Mouse (Mus musculus) retina, embryonic 14.5 days (tissue): ENCODE measurements around the gene Csnk2a1.
A peak's percentile ranks its signal among the peaks of the same experiment; 100 is the strongest.
"Not testable (repeated sequence)": the region's sequence is repeated elsewhere in the genome, so short reads cannot be mapped to it uniquely, and the experiment has no call there.

Experiments
- DNase-seq: peaks from one replicate; pipeline ENCODE4 v3.0.0-alpha.2; 2015; ENCODE audit warnings: low spot score

Gene Csnk2a1

DNA sequence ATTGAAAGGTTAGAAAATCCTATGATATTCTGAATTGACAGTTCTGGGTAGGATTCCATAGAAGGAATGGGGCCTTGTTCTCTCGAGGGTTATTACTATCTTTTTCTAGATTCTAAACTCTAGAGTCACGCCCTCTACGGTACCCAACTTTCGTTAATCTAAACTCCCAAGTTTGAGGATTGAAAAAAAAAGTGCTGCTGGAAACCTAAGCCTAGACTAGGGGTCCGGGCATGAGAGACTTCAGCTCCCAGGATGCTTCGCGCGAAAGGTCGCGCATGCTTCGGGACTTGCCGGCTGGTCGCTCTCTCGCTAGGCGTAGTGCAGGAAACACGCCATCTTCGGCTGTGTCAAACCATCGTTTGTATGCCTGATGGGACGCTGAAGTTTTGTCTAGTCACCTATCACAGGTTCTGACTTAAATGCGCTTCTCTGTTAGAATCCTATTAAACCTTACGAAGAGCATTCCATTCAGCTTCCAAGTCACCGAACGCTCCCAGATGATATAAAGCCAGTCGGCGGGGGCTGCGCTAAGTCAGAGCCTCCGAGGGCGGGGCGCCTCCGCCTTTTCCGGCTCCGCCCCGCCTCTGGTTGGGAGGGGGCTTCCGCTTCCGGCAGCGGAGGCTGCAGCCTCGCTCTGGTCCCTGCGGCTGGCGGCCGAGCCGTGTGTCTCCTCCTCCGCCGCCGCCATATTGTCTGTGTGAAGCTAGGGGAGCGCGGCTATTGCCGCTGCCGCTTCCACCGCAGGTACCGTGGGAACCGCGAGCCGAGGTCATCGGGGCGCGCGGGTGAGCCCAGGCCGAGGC lies at the start of gene Csnk2a1:
TSS of gene Csnk2a1 (plus strand) at position 592 of the 803 bp plus-strand sequence.
- peak; percentile 93 for DNase-seq

DNA sequence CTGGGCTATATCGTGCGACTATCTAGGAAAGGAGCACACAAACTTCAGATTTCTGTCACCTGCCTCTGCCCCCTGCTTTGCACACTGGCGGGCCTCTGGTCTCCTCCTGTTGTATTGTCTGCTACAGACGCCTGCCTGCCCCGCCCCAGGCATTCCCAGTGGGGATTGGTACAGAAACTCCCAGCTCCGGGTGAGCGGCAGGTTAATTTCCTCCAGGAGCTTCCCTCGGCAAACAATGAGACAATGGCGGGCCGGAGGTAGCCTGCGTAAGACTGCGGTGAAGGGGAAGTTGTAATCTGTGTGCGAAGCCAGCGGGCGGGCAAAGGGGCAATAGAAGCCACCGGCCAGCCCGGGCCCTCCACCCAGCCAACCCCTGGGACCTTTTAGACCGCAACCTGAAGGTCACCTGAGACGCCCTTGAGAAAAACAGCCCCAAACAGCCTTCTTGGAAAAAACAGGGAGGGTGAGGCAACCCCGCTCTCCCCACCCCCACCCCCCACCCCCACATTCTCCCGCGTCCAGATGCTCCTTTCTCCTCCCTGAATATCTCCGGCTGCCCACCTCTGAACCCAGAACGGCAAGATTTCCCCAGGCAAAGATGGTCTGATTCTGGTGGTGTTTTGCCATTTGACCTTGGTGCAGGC lies 49.4 kb upstream of the Csnk2a1 start:
- peak; percentile 31 for DNase-seq

DNA sequence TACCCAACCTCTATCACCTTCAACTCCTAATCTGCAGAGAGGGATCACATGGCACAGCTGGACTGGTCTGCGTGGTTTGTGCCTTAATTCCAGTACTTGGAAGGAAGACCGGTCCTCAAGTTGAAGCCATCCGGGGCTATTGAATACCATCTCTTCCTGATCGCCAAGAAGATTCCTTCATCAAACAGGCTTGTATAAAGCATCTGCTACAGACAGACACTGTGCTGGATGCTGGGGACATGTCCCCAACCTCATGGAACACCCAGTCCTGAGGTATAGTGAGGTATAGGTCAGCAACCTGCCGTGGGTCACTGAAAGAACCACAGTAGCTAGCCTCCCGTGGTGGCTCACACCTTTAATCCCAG lies 48.9 kb upstream of the Csnk2a1 start:
- no peak for DNase-seq

DNA sequence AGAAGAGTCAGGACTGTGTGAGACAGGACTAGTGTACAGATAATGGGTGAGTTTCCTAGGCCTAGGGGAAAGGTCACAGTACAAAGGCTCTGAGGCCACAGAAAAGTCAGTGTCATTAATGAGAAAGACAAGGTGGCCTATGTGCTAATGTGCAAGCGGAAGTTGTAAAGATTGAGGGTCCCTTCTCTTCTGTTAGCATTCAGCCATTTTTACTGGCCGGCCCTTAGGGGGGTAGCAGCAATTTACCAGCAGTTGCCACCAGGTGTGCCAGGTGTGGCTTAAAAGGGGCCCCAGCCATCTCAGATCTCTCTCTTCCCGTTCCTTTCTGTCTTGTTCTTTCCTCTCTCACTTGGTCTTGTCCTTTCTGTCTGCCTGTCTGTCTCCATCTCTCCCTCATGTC lies 48.3 kb upstream of the Csnk2a1 start:
- DNase-seq: no peak

DNA sequence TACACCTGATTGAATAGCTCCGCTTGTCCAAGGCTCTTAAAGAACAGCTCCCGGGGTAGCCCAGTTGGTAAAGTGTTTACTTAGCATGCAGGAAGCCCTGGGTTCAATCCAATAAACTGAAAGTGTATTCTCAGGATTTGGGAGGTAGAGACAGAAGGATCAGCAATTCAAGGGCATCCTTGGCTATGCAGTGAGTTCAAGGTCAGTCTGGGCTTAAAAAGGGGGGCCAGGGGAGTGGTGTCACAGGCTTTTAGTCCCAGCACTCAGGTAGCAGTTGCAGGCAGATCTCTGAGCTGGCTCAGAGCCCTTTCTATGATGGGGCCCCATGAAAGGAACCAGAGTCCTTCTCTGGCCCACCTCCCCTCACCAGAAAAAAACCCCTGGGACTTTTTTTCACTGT lies 47.3 kb upstream of the Csnk2a1 start:
- no peak for DNase-seq

DNA sequence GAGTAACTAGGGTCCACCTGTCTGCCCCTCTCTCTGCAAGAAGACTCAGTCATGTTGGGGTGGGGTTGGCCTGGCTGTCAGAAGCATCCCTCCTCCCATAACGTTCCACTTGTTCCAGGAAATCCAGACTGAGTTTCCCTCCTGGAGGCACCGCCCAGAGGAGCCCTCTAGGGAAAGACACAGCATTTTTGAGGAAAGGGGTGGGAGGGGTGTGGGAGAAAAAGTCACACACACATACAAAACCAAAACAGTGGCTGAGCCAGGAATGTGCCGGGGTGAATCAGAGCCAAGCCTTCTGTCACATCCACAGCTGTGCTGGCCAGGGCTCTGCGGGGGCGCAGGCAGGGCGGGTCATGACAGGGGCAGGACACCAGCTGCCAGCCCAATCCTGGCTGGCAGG lies 46.3 kb upstream of the Csnk2a1 start:
- DNase-seq: no peak

DNA sequence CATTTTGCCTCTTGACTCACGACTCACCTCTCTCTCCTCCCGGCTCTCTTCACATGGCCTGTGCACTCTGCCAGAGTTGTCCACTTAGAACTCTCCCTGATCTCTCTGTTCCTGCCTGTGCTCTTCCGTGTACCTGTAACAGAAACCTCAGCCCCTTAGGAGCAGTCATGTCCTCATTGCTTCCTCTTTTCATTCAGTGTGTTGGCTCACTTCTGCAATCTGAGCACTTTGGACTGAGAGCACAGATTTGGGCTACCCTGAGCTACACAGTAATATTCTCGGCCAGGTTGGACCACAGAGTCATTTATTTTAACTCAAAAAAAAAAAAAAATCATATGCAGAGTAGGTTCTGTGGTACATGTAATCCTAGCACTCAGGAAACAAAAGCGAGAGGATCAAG lies 39.5 kb upstream of the Csnk2a1 start:
- DNase-seq: no peak

DNA sequence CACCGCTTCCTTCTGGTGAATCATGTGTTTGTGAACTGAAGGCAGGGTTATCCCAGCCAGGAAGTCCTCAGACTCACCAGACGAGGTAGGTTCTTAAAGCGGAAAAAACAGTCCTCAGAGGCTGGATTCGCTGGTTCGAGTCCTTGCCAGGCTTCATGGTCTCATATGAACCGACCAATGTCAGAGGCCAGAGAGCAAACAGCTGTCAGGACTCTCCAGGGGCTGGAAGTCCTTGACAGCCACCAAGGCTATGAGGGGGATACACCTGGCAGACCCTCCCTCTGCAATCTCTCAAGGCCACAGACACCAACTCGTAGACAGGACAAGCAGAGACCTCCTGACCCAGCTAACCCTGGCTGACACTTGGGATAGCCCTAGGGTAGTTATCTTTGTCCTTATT lies 37.4 kb upstream of the Csnk2a1 start:
- no peak for DNase-seq

DNA sequence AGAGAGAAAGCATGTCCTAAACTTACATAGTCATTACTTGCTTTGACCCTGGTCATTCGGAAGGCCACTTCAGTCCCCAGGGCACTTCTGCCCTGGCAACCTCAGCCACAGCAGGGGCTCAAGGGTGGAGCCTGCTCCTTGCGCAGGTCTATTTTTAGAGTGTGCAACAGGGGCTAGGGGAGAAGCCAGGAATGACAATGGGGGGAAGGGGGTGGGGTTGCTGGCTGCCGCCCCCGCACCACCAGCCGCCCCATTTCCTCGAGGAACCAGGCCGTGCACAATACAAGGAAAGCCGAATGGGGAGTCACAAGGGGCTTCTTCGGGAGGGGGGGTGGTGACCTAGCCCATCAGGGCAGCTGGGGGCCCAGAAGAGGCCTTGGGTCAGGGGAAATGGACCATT lies 37.0 kb upstream of the Csnk2a1 start:
- DNase-seq: no peak

DNA sequence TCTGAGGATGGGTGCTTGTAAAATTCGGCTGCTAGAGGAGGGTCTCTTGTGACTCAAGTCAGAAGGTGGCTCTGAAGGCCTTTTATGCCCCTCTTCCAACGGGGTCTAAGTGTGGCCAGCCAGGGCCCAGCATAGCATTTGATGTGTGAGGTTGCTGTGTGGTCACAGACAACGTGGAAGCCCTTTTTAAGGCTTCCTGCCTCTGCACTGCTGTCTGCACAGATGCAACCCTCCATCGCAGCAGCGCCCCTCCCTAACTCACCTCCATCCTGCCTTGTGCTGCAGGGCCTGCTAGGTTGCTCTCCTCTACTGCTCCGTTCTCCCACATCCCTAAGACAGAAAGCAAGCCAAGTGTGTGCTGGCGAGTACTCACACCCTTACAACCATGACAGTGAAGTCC lies 36.5 kb upstream of the Csnk2a1 start:
- DNase-seq: no peak

DNA sequence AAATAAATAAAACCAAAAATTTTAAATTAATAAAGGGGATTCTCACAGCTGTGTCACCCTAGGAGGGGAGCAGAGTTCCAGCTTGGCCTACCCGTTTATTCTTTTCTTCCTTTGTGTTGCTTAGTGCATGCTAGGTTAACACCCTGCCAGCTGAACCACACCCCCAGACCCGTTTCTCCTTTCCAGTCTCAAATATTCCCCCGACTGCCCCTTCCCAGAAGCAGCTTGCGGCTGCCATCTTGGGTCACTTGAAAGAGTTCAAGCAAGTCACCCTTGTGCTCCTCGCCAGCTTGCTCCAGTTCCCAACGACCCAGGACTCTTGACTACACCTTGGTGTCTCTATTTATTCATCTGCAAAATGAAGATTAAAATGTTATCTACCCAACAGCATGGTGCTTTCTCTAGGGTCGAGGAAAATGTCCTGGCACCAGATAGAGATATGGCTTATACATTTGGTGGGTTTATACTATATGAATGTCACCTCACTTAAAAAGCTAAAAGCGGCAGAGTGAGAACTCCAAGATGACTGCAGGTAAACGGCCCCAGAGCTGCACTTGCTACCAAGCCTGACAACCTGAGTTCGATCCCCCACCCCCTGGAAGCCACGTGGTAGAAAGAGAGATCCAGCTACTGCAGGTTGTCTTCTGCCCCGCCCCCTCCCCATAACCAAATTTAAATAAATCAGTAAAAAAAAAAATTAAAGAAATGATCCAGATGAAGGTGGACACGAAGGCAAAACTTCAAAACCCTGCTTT lies 33.9 kb upstream of the Csnk2a1 start:
- no peak for DNase-seq

DNA sequence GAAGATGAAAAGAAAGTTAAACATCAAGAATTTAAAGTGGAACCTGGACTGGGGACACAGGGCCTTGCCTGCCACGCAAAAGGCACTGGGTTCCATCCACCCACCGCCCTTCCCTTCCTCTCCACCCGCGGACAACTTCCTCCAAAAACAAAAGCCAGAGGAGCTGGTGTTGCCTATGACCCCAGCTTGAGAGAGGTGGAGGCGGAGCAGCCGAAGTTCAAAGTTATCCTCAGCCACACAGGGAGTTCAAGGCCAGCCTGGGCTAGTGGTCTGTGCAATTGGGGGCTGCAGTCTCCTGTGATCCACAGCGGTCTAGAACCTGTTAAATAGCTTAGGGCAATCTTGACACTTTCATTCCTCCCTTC lies 33.3 kb upstream of the Csnk2a1 start:
- no peak for DNase-seq

DNA sequence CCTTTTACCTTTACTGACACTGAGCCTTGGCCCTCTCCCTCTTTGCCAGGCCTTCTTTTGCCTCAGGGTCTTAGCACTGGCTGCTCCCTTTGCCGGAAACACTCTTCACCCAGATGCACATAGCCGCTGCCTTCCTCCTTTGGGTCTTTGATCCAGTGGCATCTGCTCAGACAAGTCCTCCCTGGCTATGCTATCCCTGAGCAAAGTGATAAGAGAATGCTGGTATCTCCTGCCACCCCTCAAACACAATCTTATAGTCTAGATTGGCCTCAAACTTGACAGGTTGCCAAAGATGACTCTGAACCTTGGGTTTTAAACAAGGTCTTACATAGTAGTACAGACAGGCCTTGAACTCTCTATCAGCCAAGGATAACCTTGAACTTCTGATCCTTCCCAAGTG lies 32.1 kb upstream of the Csnk2a1 start:
- no peak for DNase-seq

DNA sequence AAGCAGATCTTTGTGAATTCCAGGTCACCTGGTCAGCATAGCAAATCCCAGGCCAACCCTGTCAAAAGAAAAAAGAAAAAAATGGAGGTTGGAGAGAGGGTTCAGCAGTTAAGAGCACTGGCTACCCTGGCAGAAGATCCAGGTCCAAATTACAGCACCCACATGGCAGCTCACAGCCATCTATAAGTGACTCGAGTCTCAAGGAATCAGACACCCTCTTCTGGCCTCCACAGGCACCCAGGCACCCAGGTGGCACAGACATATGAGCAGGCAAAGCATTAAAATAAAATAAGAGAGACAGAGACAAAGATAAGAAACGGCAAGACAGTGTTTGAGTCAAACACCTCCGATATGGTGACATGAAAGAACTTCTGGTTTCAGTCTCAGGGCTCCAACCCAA lies 29.7 kb upstream of the Csnk2a1 start:
- no peak for DNase-seq

DNA sequence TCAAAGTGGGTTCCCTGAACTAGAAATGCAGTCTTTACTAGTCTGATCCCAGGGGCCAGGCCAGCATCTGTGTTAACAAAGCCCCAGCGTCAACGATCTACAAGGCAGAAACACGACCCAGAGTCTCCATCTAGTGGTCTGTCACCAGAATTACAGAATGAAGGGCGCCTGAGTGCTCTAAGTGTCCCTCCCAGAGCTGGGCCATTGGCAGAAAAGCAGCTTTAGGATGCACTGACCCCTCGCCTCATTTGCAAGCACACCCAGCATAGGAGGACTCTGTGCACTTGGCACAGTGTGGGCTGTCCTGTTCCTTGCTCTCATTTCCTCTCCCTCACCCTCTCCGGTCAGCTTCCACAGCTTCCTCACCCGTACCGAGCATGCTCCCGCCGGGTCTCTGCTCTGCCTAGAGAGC lies 29.3 kb upstream of the Csnk2a1 start:
- DNase-seq: peak; percentile 98

DNA sequence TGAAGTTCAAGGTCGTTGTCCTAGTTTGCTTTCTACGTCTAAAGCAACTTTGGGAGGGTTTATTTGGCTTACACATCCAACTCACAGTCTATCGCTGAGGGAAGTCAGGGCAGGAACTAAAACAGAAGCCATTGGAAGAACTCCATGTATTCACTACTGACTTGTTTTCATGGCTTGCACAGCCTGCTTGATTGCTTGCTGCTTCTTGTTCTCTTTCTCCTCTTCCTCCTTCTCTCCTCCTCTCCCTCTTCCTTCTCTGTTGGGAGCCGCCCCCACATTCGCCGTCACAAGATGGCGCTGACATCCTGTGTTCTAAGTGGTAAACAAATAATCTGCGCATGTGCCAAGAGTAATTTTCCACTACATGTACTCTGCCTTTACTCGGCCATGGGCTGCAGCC lies 20.5 kb upstream of the Csnk2a1 start:
- not testable (repeated sequence) for DNase-seq

DNA sequence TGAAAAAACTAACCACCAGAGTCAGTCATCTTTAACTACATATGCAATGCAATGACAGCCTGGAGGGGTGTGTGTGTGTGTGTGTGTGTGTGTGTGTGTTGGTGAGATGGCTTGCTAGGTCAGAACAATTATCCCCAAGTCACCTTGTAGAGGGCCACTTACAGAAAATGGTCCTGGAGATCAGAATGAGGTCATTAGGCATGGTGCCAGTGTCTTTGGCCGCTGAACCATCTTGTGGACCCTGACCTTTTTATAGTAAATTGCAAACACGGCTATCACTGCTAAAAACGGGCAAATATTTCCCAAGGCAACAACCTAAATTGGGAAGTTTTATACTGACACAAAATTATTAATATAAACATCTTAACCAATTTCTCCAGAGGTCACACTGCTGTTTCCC lies 14.8 kb upstream of the Csnk2a1 start:
- DNase-seq: no peak

DNA sequence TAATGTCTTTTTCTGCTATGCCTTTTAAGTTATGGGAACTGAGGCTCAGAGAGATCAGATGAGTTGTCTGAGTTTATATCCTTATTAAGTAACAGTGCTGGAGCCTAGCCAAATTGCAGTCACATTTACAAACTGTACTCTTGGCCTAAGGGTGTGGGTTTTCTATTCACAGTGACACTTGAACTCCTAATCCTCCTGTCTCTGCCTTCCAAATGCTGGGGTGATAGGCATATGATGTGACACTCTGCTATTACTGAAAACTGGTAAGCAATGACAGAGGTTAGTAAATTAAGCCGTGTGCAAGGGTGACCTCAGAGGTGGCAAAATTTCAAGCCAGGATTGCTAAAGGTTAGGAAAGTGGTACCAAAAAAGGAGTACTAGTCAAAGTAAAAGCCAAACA lies 9.7 kb upstream of the Csnk2a1 start:
- no peak for DNase-seq

DNA sequence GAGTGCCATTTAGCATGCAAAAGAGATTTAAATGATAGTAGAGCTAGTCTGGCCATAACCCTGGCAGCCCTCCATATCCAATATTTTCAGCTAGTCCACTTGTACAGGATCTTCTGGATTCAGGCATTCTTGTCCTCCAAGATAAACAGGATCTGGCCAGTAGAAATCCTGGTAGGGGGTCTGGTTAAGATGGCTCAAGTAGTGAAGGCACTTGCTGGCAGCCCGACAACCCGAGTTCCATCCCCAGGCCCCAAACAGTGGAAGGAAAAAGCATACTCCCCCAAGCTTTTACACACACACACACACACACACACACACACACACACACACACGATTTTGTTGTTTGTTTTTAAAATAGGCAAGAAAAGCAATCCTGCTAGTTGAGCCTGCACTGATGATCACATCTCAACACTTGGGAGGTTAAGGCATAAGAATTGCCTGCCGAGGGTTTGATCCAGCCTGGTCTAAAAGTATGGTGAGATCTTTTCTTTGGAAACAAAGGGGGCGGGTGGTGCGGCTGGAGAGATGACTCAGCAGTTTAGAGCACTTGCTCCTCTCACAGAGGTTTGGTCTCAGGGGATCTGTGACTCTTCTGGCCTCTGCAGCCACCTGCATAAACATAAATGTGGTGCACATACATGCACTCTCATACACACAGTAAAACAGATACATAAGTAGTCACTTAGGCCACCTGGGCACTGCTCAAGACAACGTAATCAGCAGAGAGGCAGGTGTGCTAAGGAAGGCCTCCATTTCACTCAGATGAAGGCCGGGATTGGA lies 2.9 kb upstream of the Csnk2a1 start:
- no peak for DNase-seq

DNA sequence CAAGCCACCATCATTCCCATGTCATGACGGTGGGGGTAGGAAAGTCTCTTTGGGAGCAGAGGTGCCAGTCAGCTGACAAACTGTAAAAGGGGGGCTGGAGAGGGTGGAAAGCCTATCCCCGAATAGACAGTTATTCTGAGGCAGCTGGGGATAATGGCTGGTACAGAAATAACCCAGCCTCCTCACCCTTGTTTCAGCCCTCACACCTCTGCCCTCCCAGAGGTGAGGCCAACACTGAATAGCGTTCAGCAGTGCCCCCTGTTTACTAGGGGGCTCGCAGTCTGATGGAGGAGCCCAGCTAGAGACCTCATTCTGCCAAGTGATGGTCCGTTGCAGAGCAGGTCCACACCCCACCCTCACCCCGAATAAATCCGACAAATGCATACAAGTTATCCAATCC lies 1.1 kb upstream of the Csnk2a1 start:
- no peak for DNase-seq

DNA sequence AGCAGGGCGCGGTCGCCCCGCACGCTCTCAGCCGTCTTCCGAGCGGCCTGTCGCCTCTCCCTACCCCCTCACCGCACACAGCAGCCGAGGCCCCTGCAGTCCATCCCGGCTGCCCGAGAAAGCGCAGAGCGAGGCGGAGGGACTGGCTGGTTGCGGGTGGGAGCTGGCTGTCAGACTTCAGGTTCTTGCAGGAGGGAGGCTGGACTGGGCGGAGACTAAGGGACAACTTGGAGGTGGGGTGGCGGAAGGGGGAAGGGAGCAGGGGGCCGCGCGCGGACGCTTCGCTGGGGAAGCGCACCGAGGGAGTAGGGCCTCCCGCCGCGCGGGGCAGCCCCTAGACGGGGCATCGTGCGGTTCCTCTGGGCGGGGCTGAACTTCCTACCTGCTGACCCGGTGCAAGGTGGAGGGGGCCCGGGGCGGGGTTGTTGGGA lies 427 bp downstream of the Csnk2a1 start:
- peak; percentile 65 for DNase-seq

DNA sequence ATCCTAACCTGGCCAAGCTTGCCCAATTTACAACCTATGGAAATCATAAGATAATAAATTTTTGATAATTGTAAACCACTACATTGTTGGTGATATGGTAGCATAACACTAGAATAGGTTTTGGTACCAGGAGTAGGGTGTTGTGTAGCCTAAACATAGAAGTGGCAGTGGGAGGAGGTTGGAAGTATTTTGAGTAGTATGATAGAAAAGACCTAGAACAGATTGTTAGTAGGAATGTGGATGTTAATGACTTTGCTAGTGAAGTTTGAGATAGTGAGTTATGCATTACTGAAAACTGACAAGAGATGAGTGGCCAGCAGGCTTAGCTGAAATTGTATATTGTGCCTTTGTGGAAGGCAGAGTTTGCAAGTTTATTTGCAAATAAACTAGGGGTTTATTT lies 3.4 kb downstream of the Csnk2a1 start:
- no peak for DNase-seq
